Mouse (Mus musculus) frontal cortex, postnatal 36 days (tissue): Measurements from ENCODE around the gene Gng2.
A peak's percentile ranks its signal among the peaks of the same experiment; 100 is the strongest.

Experiments used
- DNase-seq, 2 experiments: peaks; one replicate each; pipeline ENCODE4 v3.0.0; 2022; ENCODE audit warnings: low spot score in 2 of 2

Gng2 gene

DNA sequence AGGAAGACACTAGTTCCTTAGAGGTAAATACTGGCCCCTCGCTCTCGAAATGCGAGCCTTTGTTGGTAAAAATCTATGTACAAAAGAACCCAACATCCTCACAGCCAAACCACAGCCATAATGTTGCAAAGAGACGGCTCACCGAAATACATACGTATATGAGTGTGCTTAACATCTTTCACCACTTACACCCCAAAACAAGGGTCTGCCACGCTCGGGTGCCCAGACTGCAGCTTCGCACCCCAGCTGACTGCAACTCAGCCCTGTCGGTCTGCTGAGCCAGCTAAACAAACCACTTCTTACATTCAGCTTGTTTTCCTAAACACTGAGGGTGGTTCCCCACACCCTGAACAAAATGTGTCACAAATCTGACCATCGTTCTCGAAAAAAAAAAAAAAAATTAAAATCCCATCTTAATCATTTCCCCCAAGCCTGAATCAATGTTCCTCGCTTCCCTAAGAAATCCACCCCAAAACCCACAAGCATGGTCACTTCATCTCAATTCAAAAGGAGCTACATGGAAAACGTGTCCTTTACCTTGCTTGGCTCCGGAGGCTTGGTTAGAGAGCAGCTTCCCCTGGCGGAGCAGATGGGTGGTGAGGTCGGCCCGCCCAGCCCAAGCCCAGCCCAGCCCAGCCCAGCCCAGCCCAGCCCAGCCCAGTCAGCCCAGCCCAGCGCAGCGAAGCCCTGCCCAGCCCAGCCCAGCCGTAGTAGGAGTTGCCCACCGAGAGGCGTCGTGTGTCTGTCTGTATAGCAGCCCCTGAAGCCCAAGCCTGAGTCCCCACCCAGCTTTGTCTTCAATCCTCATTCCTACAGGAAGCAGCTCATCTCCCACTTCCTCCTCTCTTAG, 781 bp downstream of the Gng2 start:
- peak; percentile 55 to 70 for DNase-seq

DNA sequence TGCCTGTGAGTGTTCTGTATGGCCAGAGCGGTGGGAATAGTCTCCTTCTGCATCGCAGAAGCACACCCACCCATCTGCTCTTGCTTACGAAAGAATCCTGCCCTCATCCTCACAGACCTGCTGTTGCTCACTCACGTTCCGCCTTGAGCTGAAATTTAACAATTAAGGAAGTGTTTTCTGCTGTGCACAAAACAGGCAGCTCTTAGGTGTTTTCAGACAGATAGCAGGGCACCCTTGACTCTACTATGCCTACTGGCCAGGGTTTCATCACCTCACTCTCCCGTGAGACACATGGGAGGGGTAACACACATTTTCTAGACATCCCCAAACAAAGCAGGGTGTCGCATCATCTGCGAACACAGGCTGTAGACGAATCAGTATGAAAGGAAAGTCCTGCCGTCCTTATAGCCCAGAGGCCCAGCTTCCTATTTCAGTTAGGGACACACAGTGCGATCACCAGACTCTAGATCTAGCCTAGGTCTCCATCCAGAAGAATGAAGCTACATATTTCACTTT, 2.4 kb downstream of the Gng2 start:
- peak; percentile 48 to 54 for DNase-seq

DNA sequence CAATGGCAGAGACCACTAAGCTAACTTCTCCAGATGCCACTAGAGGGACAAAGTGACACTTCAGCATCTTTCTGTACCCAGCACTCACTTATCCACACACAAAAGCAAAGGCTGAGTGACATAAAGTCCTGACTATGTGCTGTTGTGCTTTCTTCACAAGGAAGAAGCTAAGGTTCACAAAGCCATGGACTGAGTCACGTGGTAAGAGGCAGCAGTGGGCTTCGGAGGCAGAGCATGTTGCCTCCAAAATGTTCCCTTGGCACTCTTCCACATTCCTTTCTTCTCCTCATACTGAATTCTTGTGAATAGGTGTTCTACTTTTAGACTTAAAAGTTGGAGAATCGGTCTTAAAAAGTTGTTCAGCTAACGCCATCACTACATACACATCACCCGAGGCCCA, 3.0 kb downstream of the Gng2 start:
- no peak for DNase-seq

- no peak for DNase-seq
These were observed 5.0 kb downstream of the Gng2 start for GRCm38 (mm10) chr14:19972316-19973029.

- DNase-seq: no peak
These were observed 6.6 kb downstream of the Gng2 start for GRCm38 (mm10) chr14:19970845-19971244.

DNA sequence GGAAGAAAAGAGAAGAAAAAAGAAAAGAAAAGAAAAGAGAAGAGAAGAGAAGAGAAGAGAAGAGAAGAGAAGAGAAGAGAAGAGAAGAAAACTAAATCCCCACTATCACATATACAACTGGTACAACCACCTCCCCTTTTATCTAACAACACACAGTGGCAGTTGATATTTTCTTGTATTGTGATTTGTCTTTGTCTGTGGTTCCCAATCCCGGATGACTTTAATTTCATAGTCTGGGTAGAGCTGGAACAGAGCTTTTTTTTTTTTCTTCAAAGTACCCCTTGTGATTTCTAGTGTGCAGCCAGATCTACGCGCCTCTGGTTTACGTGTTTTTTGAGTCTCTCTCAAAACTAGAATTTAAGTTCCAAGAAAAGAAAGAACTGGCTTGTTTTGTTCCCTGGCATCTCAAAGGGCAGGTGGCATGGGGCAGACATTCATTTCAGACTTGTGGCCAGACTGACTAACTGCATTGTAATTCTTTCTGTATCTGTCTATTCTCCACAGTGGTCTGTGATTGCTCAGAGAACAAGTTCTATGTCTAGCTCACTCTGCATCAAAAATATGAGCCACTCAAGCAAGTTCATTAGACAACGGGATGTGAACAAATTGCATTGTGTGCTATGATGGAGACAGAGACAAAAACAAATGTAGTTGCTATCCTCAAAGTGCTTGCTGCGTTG, 7.2 kb downstream of the Gng2 start:
- no peak for DNase-seq

GRCm38 (mm10) chr14:19969566-19969965, 7.9 kb downstream of the Gng2 start:
- DNase-seq: no peak

- DNase-seq: no peak
These were observed 8.4 kb downstream of the Gng2 start for GRCm38 (mm10) chr14:19969011-19969521.

DNA sequence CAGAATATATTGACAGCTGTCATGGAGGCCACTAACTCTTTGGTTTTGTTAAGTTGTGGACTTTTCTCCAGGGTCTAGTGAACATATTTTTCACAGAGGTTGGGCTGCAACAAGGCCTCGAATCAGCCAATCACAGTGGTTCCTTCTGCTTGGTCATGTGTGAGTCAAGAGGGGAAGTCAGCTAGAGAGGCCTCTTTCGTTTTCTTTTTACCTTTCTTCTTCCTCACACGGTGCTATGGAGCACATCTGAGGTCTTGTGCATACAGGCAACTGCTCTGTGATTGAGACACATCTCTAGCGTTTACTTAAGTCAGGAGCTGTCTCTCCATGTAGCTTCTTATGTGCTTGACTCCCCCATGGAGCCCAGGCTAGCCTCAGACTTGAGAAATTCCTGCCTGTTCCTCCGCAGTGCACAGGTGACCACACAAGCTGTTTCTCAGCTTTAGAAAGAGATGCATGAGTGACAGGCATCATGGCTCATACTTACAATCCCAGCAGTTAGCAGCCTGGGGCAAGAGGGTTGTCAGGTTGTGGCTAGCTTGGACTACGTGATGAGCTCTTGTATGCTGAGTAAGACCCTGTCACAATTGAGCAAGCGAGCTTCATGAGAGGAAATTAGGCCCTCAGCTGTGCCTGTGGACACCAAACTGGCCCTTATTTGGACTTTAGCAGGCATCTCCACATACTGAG, 9.0 kb downstream of the Gng2 start:
- no peak for DNase-seq

- DNase-seq: peak in 1 of 2 experiments; percentile 59
These were observed 9.9 kb downstream of the Gng2 start for GRCm38 (mm10) chr14:19967482-19967881.

GRCm38 (mm10) chr14:19963961-19964505, 13.4 kb downstream of the Gng2 start:
- DNase-seq: no peak

- DNase-seq: no peak
These were observed 15.2 kb downstream of the Gng2 start for GRCm38 (mm10) chr14:19961924-19962915.

- DNase-seq: no peak
These were observed 17.6 kb downstream of the Gng2 start for GRCm38 (mm10) chr14:19959860-19960259.

DNA sequence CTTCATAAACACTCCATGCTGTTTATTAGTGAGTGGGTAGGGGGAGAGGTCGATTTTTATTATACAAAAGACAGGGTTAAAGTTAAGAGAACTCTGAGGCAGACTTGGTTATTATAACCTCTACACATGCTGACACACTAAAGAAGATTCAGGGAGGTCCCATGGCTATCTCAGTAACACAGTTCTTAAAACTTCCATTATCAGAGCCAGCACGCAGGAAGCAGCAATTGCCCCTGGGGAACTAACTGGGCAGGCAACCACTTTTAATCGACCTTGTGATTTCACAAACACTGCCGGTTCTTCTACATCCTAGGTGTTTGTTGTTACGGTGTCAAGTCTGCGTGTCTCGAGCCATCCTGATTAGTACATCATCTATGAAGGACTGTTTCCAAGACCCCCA, 22.4 kb downstream of the Gng2 start:
- no peak for DNase-seq

DNA sequence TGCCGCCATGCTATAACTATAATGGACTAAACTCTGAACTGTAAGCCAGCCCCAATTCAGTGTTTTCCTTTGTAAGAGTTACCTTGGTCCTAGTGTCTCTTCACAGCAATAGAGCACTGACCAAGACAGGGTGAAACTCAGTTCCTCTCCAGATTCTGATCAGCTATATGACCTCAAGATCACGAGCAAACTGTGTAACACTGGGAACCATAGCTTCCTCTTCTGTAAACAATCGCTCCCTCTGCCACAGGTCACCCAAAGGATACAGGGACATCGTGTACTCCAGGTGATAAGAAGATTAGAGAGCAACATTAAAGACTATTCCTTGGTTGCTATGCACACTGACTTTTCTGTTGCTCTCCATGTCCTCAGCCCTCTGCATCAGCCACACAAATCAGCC, 26.6 kb downstream of the Gng2 start:
- no peak for DNase-seq

- no peak for DNase-seq
These were observed 28.0 kb downstream of the Gng2 start for GRCm38 (mm10) chr14:19949475-19949874.

- peak in 1 of 2 experiments; percentile 30 for DNase-seq
These were observed 31.2 kb downstream of the Gng2 start for GRCm38 (mm10) chr14:19946221-19946620.

GRCm38 (mm10) chr14:19942732-19943131, 34.7 kb downstream of the Gng2 start:
- DNase-seq: no peak

DNA sequence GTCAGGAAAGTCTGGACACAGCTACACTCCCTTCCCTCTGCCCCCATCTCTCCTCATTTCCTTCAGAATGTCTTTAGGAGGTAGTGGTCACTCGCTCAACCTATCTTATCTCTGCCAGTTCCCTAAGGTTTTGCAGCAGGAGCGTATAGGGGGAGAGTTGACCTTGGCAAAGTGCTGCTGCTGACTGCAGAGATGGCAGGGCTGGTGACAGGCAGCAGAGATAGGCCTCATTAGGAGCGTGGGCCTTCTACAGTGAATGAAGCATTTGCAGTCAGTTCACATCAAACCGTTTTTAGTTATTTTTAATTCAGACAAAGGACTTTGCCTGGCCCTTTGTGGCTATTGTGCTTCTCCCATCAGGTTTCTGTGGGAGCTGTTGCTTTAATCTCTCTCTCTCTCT, 35.1 kb downstream of the Gng2 start:
- no peak for DNase-seq

- DNase-seq: no peak
These were observed 37.4 kb downstream of the Gng2 start for GRCm38 (mm10) chr14:19940066-19940465.
